Mouse (Mus musculus) effector memory CD4-positive, alpha-beta T cell, adult 7 months (primary cell): ENCODE measurements around the gene Olfr845. TPM values are rescaled to one million over a fixed set of nuclear protein-coding genes. Genes with fewer than 3 reads are reported as not detected.

Experiments
- polyA plus RNA-seq: library from polyadenylated mRNA; unstranded; fragments of 100-300 nt; shearing (Covaris generic); gene quantifications from one replicate; pipeline ENCODE4 v1.2.1, GENCODE M21; 2017

The Olfr845 gene
- polyA plus RNA-seq = not detected

GRCm38 (mm10) chr9:19336157-19336556 is at the start of gene Olfr845:
Olfr845 (plus strand) TSS chr9:19336457.

GRCm38 (mm10) chr9:19316047-19316446 is 20.2 kb upstream of the Olfr845 start, which contains the start of gene Olfr844:
Olfr844 (plus strand) TSS chr9:19316347.

DNA sequence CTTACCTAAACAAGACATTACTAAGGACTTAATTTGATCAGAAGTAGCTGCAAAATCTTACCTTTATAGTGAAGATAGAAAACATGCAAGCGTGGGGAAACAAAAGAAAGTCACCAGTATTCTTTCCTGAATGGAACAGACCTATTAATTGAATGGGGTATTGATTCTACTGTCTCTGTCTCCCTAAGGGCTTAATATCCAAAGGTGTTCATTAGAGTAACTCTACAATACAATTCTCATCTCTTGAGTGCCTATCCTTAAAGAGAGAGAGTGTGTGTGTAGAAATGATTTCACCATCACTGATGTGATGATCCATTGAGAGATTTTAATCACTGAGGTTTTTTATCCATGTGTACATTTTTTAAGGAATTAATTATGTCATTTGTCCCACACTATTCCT is 27.6 kb downstream of the Olfr845 start, which contains the start of gene Olfr846:
Gene Olfr846 (minus strand): TSS at position 101 of the 400 bp plus-strand sequence.

GRCm38 (mm10) chr9:19378569-19378968 is 42.3 kb downstream of the Olfr845 start, which contains the start of gene Olfr847:
Olfr847 (minus strand) TSS chr9:19378669.

Other genes starting within 250 kb of the Olfr845 start
- not detected for gene Olfr836, start 216.1 kb upstream of the Olfr845 start, polyA plus RNA-seq
- 0.85 TPM for gene Olfr837, start 200.1 kb upstream of the Olfr845 start, polyA plus RNA-seq
- gene Olfr839-ps1, start 159.1 kb upstream of the Olfr845 start, polyA plus RNA-seq = not detected
- gene Olfr843, start 84.5 kb upstream of the Olfr845 start, polyA plus RNA-seq = 0.11 TPM
- gene Olfr844, start 20.1 kb upstream of the Olfr845 start, polyA plus RNA-seq = not detected
- gene Olfr846, start 27.5 kb downstream of the Olfr845 start, polyA plus RNA-seq = not detected
- gene Olfr847, start 42.2 kb downstream of the Olfr845 start, polyA plus RNA-seq = not detected
- gene Olfr849, start 103.8 kb downstream of the Olfr845 start, polyA plus RNA-seq = not detected
- gene Olfr850, start 141.8 kb downstream of the Olfr845 start, polyA plus RNA-seq = not detected
- gene Olfr851, start 156.8 kb downstream of the Olfr845 start, polyA plus RNA-seq = not detected
- not detected for gene Olfr853, start 204.6 kb downstream of the Olfr845 start, polyA plus RNA-seq
- not detected for gene Olfr854, start 230.9 kb downstream of the Olfr845 start, polyA plus RNA-seq
- gene Olfr855, start 246.2 kb downstream of the Olfr845 start, polyA plus RNA-seq = not detected